Mouse (Mus musculus) urinary bladder, postnatal 4 days (tissue): ENCODE data around the gene Igflr1.
A peak's percentile ranks its signal among the peaks of the same experiment; 100 is the strongest.

Experiments
- DNase-seq, 2 experiments: peaks; one replicate each; pipeline ENCODE4 v3.0.0; 2021 to 2022; ENCODE audit warnings: low spot score in 2 of 2

Gene Igflr1

DNA sequence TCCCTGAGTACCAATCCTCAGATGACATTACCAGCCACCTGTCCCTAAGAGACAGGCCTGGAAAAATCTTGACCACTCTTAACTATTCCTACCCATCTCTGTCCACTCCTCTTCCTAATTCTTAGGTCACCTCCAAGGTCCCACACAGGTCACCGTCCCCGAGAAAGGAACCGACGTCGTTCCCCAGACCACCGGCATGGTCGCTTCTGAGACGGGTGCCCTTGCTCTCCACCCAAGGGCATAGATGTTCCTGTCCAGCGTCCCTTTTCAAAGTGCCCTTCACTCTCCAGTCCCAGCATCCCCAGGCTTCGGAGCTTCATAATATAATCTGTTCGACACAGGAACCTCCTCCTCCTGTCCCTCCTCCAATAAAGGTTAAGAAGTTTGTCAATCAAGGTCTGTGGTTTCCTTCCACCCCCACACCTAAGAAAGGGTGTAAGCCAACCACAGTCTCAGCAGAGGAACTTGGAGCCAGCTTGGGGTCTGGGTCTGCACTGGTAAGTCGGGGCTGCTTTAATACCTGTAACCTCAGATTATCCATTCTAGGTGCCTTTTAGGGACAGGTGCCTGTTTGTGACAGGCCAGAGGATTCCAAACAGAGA, at the start of gene Igflr1:
TSS of gene Igflr1 (plus strand) at position 458 of the 602 bp plus-strand sequence.
- DNase-seq: no peak

DNA sequence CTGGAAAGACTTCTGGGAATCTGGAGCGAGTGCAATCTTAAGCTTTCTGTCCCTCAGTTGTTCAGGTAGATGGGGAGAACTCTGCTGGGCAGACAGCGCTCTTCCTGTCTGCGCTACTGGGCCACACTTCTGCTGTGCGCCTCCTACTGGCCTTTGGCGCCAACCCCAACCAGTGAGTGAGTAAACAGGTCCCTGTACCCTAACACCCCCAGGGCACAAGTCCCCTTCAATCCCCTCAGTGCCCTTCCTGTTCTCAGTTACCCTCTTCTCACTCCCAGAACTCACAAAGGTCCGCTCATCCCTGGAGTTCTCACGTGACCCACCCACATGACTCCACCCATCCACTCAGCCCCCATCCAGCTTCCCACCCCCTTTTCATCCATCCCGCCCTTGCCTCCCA, 46.9 kb upstream of the Igflr1 start:
- DNase-seq: no peak

DNA sequence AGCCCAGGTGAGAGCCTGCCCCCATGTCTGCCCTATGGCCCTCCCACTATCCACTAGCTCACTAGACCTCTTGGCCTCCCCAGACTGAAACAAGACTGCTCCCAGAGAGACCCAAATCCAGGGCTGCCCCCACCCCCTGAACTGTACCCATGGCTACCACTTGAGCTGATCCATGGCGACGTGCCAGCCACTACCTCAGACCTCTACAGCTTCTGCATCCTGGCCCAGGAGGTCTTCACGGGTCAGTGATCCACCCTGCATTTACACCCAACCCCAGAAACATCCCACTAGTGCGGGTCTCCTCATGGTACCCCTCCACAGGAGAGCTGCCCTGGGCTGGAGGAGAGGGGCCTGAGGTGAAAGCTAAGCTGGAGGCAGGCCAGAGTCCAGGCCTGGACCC, 44.8 kb upstream of the Igflr1 start:
- DNase-seq: no peak

DNA sequence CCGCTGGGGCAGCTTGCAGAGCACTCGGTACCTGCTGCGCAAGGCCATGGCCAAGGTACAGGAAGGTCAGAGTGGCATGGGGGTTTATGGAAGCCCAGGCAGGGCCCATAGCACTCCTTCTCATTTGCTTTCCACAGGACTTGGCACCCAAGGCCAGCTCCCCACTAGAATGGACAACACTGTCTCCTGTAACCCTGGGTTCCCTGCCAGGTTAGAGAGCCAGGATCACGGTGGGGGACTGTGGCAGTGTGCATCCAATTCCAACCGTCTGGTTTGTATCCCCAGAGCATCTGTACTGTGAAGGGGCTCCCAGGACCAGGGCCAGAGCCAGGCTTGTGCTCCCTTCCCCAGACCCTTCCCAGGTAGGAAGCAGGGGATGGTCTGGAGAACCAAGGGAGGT, 44.4 kb upstream of the Igflr1 start:
- DNase-seq: no peak

DNA sequence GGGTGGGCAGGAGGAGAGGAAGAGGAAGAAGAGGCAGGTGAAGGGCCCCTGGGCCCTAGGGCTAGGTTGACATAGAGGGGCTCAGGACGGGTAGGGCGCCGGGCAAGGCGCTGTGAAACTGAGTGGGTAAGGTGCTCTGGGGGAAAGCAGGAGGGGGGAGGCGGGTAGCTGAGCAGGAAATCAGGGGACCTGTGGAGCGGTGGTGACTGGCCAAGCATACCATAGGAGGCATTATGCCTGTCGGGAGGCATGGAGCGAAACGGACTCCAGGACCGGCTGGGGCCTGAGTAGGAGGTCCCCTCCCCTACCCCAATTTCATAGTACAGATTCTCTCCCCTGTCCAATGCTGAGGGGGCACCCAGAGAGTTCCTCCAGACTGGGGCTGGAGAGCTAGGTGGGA, 42.4 kb upstream of the Igflr1 start:
- no peak for DNase-seq

DNA sequence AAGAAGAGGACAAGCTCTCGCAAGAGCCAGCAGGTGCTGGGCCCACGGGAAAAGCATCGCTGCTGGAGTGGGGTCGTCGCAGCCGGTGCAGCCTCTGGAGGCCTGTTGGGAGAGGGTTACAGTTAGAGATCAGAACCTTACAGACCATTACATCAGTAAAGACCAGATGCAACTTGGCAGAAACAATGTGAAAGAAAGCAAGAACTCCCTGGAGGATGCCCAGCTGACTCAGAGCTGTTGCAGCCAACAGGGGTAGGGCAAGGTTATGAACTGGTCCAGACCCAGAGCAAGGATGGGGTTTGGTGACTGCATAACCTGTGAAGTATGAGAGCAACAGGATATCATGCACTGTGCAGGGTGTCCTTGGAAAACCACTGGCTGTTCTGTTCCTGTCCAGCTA, 40.7 kb upstream of the Igflr1 start:
- DNase-seq: no peak

DNA sequence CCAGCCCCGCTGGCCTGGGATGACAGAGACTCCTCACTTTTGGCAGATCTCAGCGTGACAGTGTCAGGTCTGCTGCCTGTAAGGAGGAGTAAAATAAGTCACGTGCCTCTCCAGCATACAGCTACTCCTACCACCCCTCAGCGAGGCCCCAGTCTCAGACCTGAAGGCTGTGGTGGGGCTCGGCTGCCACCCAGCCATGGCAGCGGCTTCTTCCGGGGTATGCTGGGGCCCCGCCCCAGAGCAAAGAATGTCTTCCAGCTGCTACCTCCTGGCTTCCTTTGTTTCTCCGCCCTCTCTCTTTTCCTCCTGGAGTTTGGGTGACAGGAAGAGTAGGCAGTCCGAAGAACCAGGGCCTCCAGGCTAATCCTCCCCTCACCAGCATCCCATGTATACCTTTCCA, 39.3 kb upstream of the Igflr1 start:
- DNase-seq: no peak

DNA sequence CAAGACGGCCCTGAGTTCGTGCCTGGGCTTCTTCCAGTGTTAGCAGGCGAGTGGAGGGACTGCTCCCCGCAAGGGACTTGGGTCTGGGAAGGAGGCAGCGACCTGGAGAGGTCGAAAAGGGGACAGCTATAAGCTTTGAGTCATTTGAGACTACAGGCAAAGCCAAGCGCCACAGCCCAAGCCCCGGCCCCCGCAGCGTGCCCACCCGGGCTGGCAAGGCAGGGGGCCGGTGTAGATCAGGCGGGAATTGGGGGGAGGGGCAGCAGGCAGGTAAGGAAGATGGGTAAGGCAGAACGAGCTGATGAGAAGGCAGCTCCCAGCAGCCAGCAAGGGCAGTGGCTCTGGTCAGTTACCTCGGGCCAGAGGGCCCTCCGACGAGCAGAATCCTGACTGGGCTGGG, 38.8 kb upstream of the Igflr1 start:
- DNase-seq: no peak

DNA sequence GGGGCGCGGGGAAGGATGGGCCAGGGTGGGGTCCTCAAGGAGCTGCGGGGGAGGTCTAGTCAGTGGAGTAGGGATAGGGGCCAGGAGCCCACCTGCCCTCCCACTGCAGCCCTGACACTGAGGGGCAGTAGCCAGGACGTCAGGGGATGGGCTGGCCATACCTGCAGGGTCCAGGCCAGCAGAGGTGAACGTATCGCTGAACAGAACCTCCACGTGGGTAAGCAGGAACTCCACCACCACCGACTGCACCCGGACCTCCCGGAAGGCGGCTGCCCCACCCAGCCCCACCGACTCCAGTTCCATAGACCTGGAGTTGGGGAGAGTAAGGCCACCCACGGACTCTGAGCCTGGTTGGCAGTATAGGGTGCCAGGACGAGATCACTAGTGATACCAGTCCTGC, 38.2 kb upstream of the Igflr1 start:
- DNase-seq: no peak

DNA sequence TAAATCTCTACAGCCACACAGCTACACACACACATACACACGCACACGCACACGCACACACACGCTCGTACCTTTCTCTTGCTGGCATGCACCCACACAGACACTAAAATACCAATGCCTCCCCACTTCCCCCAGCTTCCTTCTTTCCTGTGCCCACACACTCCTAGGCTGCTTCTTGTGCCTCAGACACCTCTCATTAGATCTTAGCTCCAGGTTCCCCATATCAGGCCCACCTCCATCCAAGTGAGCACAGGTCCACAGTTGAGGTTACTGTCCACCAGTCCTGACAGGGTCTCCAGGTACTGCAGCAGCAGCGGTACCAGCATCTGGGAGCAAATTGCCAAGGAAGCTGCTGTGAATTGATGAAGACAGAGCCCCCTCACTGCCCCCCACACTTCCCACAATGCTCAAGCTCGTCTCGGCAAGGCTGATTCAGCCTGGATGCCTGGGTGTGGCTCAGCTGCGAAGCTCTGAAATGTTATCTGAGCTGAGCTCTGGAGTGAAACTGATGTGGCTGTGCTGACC, 33.9 kb upstream of the Igflr1 start:
- no peak for DNase-seq

DNA sequence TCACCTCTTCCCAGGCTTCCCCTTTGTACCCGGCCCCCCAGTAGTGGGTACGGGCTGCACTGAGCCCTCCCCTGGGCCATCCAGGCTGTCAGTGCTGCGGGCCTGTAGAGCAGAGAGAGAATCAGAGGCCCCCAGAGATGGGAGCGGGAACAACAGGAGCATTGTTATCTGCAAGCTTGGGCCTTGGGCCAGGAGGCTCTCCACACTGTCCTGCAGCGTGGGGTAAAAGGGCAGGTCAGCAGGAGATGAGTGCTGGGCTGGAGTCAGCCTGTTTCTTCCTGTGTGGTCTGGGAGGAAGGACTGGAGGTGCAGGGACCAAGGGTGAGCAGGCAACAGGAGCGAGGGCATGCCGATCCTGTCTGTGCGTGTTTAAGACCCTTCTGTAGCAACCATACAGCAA, 32.3 kb upstream of the Igflr1 start:
- DNase-seq: peak in 1 of 2 experiments; percentile 74

DNA sequence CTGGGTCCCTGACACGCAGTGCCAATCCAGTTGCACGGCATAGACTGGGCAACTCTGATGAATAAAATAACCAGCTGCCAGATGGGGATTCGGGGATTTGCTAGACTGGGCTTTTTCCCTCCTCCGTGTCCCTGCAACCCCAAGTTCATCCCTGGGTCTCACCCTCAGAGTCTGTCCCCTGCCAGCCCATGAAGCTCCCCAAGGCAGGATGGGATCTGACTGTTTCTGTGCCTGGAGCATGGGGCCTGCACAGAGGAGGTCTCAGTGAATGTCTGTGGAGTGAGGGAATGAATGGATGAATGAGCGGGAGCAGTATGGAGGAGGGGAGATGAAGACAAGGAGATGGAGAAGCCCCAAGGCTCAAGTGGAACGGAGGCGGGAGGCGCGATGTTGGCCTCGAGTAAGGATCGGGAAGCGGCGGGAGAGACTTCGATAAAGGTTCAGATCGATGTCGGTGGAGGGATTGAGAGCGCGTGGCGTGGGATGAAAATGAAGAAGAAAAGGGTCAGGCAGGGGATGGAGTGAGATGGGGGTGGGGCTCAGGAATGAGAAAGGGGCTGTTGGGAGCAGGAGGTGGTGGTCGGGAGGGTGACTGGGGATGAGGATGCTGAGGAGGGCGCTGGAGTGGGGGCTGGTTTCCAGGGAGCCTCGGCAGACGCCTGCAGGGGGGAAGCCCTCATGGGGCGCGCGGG, 31.1 kb upstream of the Igflr1 start:
- no peak for DNase-seq

DNA sequence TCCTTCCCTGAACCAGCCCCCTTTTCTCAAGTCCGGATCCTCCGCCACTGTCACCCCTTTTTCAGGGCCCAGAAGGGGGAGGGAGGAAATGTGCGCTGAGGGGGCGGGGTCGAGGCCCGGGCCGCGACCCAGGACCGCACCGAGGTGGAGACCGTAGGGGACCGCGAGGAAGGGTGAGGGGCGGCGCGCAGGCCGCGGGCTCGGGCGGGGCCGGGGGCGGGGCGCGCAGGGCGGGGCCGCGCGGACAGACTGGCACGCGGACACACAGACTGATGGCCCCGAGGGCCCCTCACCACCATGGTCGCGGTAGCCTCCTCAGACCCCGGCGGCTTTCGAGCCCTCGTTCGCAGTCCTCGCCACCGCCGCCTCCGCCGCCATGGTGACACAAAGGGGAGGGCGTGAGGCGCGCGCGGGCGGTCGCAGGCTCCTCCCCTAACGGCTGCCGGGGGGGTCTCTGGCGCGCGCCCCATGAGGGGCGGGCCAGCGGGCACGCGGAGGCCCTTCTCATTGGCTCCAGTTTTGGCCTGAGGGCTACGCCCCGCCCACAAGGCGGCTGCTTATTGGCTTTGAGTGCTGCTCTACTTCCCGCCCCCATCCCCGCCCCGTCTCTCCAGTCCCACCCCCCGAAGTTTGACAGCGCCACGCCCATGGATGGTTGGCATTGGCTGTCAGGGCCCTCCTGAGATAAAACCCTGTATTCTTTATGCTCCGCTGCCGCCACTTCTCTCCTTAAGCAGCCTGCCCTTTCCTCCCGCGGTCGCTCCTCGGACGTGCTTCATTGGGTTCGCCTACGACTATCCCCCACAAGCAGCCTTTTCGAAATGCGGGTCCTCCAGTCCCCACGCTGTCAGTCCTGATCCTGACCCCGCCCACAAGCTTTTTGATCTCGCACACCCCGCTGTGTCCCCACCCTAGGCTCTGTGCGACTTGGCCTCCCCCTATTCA, 30.3 kb upstream of the Igflr1 start, which contains the start of gene Arhgap33:
TSS of gene Arhgap33 (minus strand) at position 428 of the 945 bp plus-strand sequence.
- peak; percentile 94 to 95 for DNase-seq

DNA sequence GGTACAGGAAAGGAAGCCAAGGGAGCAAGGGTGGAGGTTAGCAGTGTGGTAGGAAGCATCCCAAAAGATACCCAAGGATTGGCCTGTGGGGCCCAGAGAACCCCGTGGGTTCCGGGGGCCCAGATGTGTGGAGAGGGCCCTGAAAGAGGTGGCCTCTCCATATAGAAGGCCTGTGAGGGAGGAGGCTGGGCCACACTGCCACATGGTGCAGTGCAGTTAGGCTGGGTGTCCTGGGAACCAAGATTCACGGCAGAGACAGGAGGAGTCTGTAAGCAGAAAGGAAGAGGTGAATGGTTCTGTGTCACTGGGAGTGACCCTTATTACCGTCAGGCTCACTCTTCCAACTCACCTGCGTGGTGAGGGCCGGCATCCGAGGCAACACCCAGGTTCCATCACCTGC, 24.7 kb upstream of the Igflr1 start:
- DNase-seq: no peak

DNA sequence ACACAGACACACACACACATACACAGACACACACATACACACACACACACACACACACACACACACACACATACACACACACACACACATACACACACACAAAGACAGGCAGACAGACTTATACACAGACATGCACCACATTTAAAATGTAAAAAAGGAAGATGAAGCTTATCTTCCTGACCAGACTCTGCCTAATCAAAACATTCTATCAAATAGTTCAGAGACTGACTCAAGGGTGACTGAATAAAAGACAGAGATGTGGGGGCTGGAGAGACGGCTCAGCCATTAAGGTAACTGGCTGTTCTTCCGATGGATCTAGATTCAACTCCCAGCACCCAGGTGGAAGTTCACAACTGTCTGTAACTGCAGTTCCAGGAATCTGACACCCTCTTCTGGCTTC, 20.9 kb upstream of the Igflr1 start:
- no peak for DNase-seq

DNA sequence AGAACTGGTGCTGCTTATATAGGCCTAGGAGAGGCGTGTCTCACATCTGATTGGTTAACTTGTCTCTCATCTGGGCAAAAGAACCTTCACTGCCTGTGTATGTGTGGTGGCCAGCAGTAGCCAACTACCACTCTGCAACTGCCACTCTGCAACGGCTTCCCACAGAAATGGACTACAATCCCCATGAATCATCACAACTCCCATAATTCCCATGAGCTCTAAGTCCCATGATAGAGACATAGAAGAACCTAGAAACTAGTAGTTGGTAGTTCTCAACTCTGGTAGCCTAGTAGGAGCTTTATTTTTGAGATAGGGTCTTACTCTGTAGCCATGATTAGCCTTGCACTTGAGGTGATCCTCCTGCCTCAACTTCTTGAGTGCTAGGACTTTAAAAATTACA, 15.3 kb upstream of the Igflr1 start:
- DNase-seq: no peak

DNA sequence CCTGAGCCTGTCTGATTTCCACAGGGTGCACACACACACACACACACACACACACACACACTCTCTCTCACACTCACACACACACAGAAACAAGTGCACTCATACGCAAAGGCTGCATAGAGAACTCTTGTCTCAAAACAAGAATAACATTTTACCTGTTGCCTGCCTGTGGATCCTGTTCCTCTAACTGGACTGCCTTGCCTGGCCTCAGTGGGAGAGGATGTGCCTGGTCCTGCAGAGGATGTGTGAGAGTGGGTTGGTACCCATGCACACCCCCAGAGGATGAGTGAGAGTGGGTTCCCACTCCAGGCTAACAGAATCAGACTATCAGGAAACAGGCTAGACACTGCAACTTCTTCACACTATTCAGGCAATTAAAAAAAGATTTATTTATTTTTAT, 14.6 kb upstream of the Igflr1 start:
- no peak for DNase-seq

DNA sequence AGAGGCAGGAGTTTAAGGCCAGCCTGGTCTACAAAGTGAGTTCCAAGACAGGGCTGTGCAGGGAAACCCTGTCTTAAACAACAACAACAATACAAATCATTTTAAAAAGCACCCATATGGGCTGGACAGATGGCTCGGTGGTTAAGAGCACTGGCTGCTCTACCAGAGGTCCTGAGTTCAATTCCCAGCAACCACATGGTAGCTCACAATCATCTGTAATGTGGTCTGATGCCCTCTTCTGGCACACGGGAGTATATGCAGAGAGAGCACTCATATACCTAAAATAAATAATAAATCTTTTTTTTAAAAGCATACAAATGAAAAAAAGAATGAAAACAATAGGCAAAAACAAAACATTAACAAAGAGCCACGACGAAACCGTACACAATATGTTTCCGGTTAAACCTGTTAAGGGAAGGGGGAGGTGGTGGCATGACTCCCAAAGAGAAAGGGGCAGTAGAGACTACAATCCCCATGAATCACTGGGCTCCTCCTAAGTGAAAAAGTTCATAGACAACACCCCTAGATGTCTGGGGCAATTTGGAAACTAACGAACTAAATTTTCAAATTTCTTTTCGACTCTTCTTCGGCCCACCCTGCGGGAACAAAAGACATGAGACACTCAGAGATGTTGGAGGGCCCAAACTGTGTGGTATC, 13.7 kb upstream of the Igflr1 start:
- no peak for DNase-seq

DNA sequence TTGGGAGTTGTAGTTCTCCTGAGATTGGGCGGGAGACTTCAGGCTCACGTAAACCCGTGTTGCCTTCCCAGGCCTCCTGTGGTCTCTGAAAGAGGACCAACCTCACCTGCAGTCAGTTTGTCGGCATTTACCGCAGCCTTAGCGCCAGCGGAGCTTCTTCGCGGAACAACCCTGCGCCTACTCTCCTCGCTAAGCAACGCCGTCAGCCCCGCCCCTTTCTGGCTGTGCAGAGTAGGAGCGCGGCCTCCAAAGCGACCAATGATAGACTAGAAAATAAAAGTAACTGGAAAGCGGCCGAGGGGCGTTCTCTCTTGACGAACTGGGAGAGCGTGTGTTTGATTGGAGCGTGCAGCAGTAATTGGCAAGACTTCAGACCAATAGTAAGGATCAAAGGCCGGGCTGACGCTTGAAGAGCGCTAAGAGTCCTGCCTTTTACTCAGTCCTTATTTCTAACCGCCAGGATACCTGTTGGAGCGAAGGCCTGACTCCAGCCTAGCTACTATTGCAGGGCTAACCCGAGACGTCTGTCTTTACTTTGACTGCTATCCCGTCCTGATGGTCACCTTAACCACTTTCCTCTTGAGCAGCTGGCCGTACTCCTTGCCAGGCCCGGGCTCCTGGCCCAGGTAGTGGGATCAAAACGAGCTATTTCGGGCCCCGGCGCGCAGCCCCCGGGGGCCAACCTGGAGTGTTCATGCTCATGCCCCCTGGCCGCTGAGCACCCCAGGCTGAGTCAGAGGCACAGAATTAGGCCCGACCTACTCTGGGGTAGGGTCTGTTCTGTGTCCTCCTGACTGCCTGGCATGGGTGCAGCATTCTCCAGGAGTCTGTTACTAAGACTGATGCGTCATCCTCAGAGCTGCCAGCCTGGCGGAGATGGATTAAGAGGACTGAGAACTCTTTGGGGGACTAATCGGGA, 12.9 kb upstream of the Igflr1 start, which contains the start of the genes Hspb6 and Proser3:
TSS of gene Hspb6 (plus strand) at position 77 of the 919 bp plus-strand sequence.
TSS of gene Proser3 (minus strand) at position 198 of the 919 bp plus-strand sequence.
- peak; percentile 94 to 96 for DNase-seq

DNA sequence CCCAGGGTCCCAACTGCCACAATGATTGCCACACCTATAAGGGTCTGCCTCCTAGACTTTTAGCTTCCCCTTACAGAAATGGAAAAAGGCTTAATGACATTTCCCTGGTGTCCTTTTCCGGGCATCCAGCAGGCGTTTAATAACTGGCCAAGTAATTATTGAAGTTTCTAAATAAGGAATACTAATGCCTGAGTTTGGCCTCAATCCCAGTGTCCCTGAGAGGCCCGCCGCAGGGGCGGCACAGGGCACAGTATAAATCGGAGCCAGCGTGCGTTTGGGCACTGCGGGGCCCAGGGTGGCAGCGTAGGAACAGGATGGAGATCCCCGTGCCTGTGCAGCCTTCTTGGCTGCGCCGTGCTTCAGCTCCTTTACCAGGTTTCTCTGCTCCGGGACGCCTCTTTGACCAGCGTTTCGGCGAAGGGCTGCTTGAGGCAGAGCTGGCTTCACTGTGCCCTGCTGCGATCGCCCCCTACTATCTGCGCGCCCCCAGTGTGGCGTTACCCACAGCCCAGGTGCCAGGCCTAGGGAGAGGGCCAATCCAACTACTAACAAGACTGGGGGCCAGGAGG, 12.1 kb upstream of the Igflr1 start:
- DNase-seq: peak in 1 of 2 experiments; percentile 44
